Mouse (Mus musculus): ENCODE data around the gene Plekha5.

Plekha5 gene

GRCm38 (mm10) chr6:140455851-140456250 lies 32.0 kb downstream of the Plekha5 start:
- no peak for ATAC-seq (ENCODE audit: low TSS enrichment)

- no peak for ATAC-seq (ENCODE audit: low TSS enrichment)
Observed at GRCm38 (mm10) chr6:140456393-140457163, 32.7 kb downstream of the Plekha5 start.

- no peak for ATAC-seq (ENCODE audit: low TSS enrichment)
Observed at GRCm38 (mm10) chr6:140460398-140460797, 36.5 kb downstream of the Plekha5 start.

- peak; percentile 53 for ATAC-seq (ENCODE audit: low TSS enrichment)
Observed at GRCm38 (mm10) chr6:140464818-140465217, 41.0 kb downstream of the Plekha5 start.

GRCm38 (mm10) chr6:140465946-140466646 lies 42.2 kb downstream of the Plekha5 start:
- no peak for ATAC-seq (ENCODE audit: low TSS enrichment)

GRCm38 (mm10) chr6:140466841-140467240 lies 43.0 kb downstream of the Plekha5 start:
- peak; percentile 65 for ATAC-seq (ENCODE audit: low TSS enrichment)

- ATAC-seq (ENCODE audit: low TSS enrichment): no peak
Observed at GRCm38 (mm10) chr6:140467851-140468250, 44.0 kb downstream of the Plekha5 start.

- no peak for ATAC-seq (ENCODE audit: low TSS enrichment)
Observed at GRCm38 (mm10) chr6:140469791-140470190, 45.9 kb downstream of the Plekha5 start.

GRCm38 (mm10) chr6:140471751-140472150 lies 47.9 kb downstream of the Plekha5 start:
- ATAC-seq (ENCODE audit: low TSS enrichment): no peak

- peak; percentile 66 for ATAC-seq (ENCODE audit: low TSS enrichment)
Observed at GRCm38 (mm10) chr6:140472345-140472744, 48.5 kb downstream of the Plekha5 start.

GRCm38 (mm10) chr6:140475393-140476087 lies 51.7 kb downstream of the Plekha5 start:
- ATAC-seq (ENCODE audit: low TSS enrichment): 0 out of 2 replicates have a peak, but pooled peaks have one; percentile 15

GRCm38 (mm10) chr6:140476981-140477380 lies 53.1 kb downstream of the Plekha5 start:
- ATAC-seq (ENCODE audit: low TSS enrichment): no peak

- ATAC-seq (ENCODE audit: low TSS enrichment): peak; percentile 31
Observed at GRCm38 (mm10) chr6:140478031-140478430, 54.2 kb downstream of the Plekha5 start.

- ATAC-seq (ENCODE audit: low TSS enrichment): peak; percentile 77
Observed at GRCm38 (mm10) chr6:140478943-140479342, 55.1 kb downstream of the Plekha5 start.

- ATAC-seq (ENCODE audit: low TSS enrichment): no peak
Observed at GRCm38 (mm10) chr6:140480425-140481081, 56.7 kb downstream of the Plekha5 start.

- ATAC-seq (ENCODE audit: low TSS enrichment): no peak
Observed at GRCm38 (mm10) chr6:140481701-140482460, 58.0 kb downstream of the Plekha5 start.

- ATAC-seq (ENCODE audit: low TSS enrichment): peak; percentile 18
Observed at GRCm38 (mm10) chr6:140484170-140484569, 60.3 kb downstream of the Plekha5 start.

- no peak for ATAC-seq (ENCODE audit: low TSS enrichment)
Observed at GRCm38 (mm10) chr6:140485636-140486035, 61.8 kb downstream of the Plekha5 start.

- no peak for ATAC-seq (ENCODE audit: low TSS enrichment)
Observed at GRCm38 (mm10) chr6:140486685-140487084, 62.8 kb downstream of the Plekha5 start.

GRCm38 (mm10) chr6:140487489-140487888 lies 63.6 kb downstream of the Plekha5 start:
- no peak for ATAC-seq (ENCODE audit: low TSS enrichment)

GRCm38 (mm10) chr6:140488673-140489072 lies 64.8 kb downstream of the Plekha5 start:
- no peak for ATAC-seq (ENCODE audit: low TSS enrichment)

All from frontal cortex, adult (tissue).